Mouse (Mus musculus) liver, postnatal 0 days (tissue): Measurements from ENCODE around the gene Gm20481. TPM values are rescaled to one million over a fixed set of nuclear protein-coding genes. Genes with fewer than 3 reads are reported as not detected.
A peak's percentile ranks its signal among the peaks of the same experiment; 100 is the strongest.

ENCODE experiments used
- ATAC-seq: fragments of 200-750 bp; cut with Nextera tagmentation; 2 replicates; pipeline ENCODE4 v1.8.0; 2017; ENCODE audit warnings: mild to moderate bottlenecking, moderate library complexity
- DNase-seq: peaks from one replicate; pipeline ENCODE4 v3.0.0-alpha.2; 2016
- H3K27ac ChIP-seq: fragments of 300-500 bp; sonication (generic); 2 replicates; pipeline ENCODE4 v1.5.1; 2014; ENCODE audit warnings: antibody characterized with exemption, moderate library complexity, mild to moderate bottlenecking, low read depth
- H3K27me3 ChIP-seq: fragments of 300-500 bp; sonication (generic); 2 replicates; pipeline ENCODE4 v1.6.1; 2014; ENCODE audit warnings: low read length, control low read depth, mixed read lengths; ENCODE audit not compliant: insufficient read depth
- H3K36me3 ChIP-seq: fragments of 300-500 bp; sonication (generic); replicated peaks from 2 replicates; pipeline ENCODE4 v1.6.1; 2014; ENCODE audit warnings: mild to moderate bottlenecking, control low read depth, low read length, moderate library complexity, mixed read lengths; ENCODE audit not compliant: insufficient read depth
- H3K4me1 ChIP-seq: fragments of 300-500 bp; sonication (generic); 2 replicates; pipeline ENCODE4 v1.6.1; 2014; ENCODE audit warnings: antibody characterized with exemption, mild to moderate bottlenecking, control low read depth; ENCODE audit not compliant: insufficient read depth
- H3K4me2 ChIP-seq: fragments of 300-500 bp; sonication (generic); 2 replicates; pipeline ENCODE4 v1.6.1; 2014; ENCODE audit warnings: low read depth, mild to moderate bottlenecking, low read length, moderate library complexity, mixed read lengths
- H3K4me3 ChIP-seq: fragments of 300-500 bp; sonication (generic); 2 replicates; pipeline ENCODE4 v1.5.1; 2014; ENCODE audit warnings: low read depth, low read length
- H3K9ac ChIP-seq: fragments of 300-500 bp; sonication (generic); replicated peaks from 2 replicates; pipeline ENCODE4 v1.6.1; 2014; ENCODE audit warnings: mild to moderate bottlenecking, moderate library complexity
- H3K9me3 ChIP-seq: fragments of 300-500 bp; sonication (generic); 2 replicates; pipeline ENCODE4 v1.6.1; 2016; ENCODE audit warnings: mild to moderate bottlenecking, control low read depth, low read length, mixed read lengths
- CTCF ChIP-seq: sonication (generic); IDR thresholded peaks from 2 replicates; pipeline ENCODE4 v1.5.1; 2016; ENCODE audit warnings: antibody characterized with exemption, low read depth
- EP300 ChIP-seq: IDR thresholded peaks from 2 replicates; pipeline ENCODE4 v1.6.1; 2016; ENCODE audit warnings: antibody characterized with exemption, low read depth, mild to moderate bottlenecking
- WGBS: fragments of 180-500 bp; shearing (Covaris S2); extraction: QIAGEN DNeasy Blood & Tissue Kit; methylation state at CpG from one replicate; pipeline ENCODE4 v1.1.7; 2014; ENCODE audit not compliant: insufficient replicate concordance; 5-methylcytosine and 5-hydroxymethylcytosine counted together
- polyA plus RNA-seq: library from polyadenylated mRNA; unstranded; fragments of >200 nt; fragmentation: Nextera tagmentation; extraction: Ambion mirVana; gene quantifications from 2 replicates; pipeline ENCODE4 v1.2.1, GENCODE M21; 2015

The Gm20481 gene
- polyA plus RNA-seq, 1 experiment from 2014 or later, result 0.28 TPM

- no peak for TF ChIP-seq EP300
- TF ChIP-seq CTCF, result no peak
- Histone ChIP-seq H3K27ac (peak overlapping the region; percentile 39; the same call in 1 of the 2 replicates), H3K36me3 (no peaks in the 10 kb centered on the region), H3K4me3 (no peak overlapping the region), H3K9me3 (no peaks in the 10 kb centered on the region), H3K9ac (no peak overlapping the region), H3K27me3 (peaks cover 5% of the 10 kb centered on the region; the same call in 1 of the 2 replicates), H3K4me1 (peaks cover 14% of the 10 kb centered on the region), H3K4me2 (no peak overlapping the region)
- WGBS, result 70% methylated on average over 3 of the region's 3 CpGs
- DNase-seq (no peak), ATAC-seq (no peak; the same call in 1 of the 2 replicates)
Observed at GRCm38 (mm10) chr17:34975581-34976492, 6.1 kb downstream of the Gm20481 start.

GRCm38 (mm10) chr17:34977000-34977399, 7.3 kb downstream of the Gm20481 start:
- Histone ChIP-seq H3K27ac (no peak overlapping the region), H3K27me3 (peaks cover 5% of the 10 kb centered on the region; the same call in 1 of the 2 replicates), H3K9me3 (no peaks in the 10 kb centered on the region), H3K36me3 (no peaks in the 10 kb centered on the region), H3K9ac (no peak overlapping the region), H3K4me1 (peaks cover 19% of the 10 kb centered on the region), H3K4me2 (no peak overlapping the region), H3K4me3 (no peak overlapping the region)
- 92% methylated on average over 20 of the region's 20 CpGs for WGBS
- DNase-seq, result no peak
- ATAC-seq, result no peak
- TF ChIP-seq CTCF (no peak), EP300 (no peak)

GRCm38 (mm10) chr17:34978239-34978638, 8.5 kb downstream of the Gm20481 start:
- Histone ChIP-seq H3K36me3 (no peaks in the 10 kb centered on the region), H3K4me1 (peaks cover 15% of the 10 kb centered on the region), H3K27me3 (no peaks in the 10 kb centered on the region), H3K4me2 (no peak overlapping the region), H3K9me3 (no peaks in the 10 kb centered on the region), H3K27ac (no peak overlapping the region), H3K4me3 (no peak overlapping the region), H3K9ac (no peak overlapping the region)
- no peak for TF ChIP-seq CTCF
- DNase-seq (no peak), ATAC-seq (no peak)
- 89% methylated on average over 27 of the region's 27 CpGs for WGBS

GRCm38 (mm10) chr17:34979631-34980030, 9.9 kb downstream of the Gm20481 start:
- 61% methylated on average over 4 of the region's 4 CpGs for WGBS
- Histone ChIP-seq H3K4me2 (0 out of 2 replicates have a peak overlapping the region, but pooled peaks have one; percentile 81), H3K36me3 (no peaks in the 10 kb centered on the region), H3K27ac (peak overlapping the region; percentile 71), H3K27me3 (no peaks in the 10 kb centered on the region), H3K4me3 (no peak overlapping the region), H3K4me1 (peaks cover 15% of the 10 kb centered on the region), H3K9ac (no peak overlapping the region), H3K9me3 (no peaks in the 10 kb centered on the region)
- TF ChIP-seq EP300 (peak; percentile 61), CTCF (no peak)
- ATAC-seq (peak; percentile 40), DNase-seq (no peak)

- peaks cover 3% of the 10 kb centered on the region for H3K36me3 ChIP-seq
- no peak for ATAC-seq
- DNase-seq, result no peak
- TF ChIP-seq EP300, result no peak
- TF ChIP-seq CTCF, result peak; percentile 82
- H3K9ac ChIP-seq, result peak overlapping the region; percentile 80
- peaks cover 15% of the 10 kb centered on the region for H3K4me1 ChIP-seq
- H3K4me3 ChIP-seq, result peak overlapping the region; percentile 71
- 14% methylated on average over 2 of the region's 2 CpGs for WGBS
- H3K9me3 ChIP-seq, result no peaks in the 10 kb centered on the region
- peak overlapping the region; percentile 91 for H3K27ac ChIP-seq
- H3K27me3 ChIP-seq, result no peaks in the 10 kb centered on the region
- H3K4me2 ChIP-seq, result peak overlapping the region; percentile 81
Observed at GRCm38 (mm10) chr17:34980655-34981054, 10.9 kb downstream of the Gm20481 start.

- DNase-seq (peak; percentile 92), ATAC-seq (peak; percentile 92)
- Histone ChIP-seq H3K9ac (peak within 1 kb of the TSS; percentile 80), H3K27me3 (no peaks in the 10 kb centered on the region), H3K4me3 (peak within 1 kb of the TSS; percentile 71), H3K27ac (peak within 1 kb of the TSS; percentile 91), H3K4me2 (peak within 1 kb of the TSS; percentile 81), H3K9me3 (no peaks in the 10 kb centered on the region), H3K36me3 (peaks cover 14% of the 10 kb centered on the region), H3K4me1 (peaks cover 15% of the 10 kb centered on the region)
- under 1% methylated on average over 52 of the region's 58 CpGs for WGBS
- TF ChIP-seq EP300 (no peak), CTCF (peak; percentile 20; the same call in 1 of the 2 replicates)
Observed at GRCm38 (mm10) chr17:34981690-34982180, 12.0 kb downstream of the Gm20481 start, which contains the start of gene Lsm2. Gene Lsm2 (plus strand): TSS chr17:34981862.
